Mouse (Mus musculus) thymus, adult 18-20 months (tissue): ENCODE data around the gene Tcp11l1.

Experiments used
- DNase-seq, 2 experiments: peaks; one replicate each; pipeline ENCODE4 v3.0.0; 2022; ENCODE audit warnings: mixed read lengths in 2 of 2

Gene Tcp11l1

DNA sequence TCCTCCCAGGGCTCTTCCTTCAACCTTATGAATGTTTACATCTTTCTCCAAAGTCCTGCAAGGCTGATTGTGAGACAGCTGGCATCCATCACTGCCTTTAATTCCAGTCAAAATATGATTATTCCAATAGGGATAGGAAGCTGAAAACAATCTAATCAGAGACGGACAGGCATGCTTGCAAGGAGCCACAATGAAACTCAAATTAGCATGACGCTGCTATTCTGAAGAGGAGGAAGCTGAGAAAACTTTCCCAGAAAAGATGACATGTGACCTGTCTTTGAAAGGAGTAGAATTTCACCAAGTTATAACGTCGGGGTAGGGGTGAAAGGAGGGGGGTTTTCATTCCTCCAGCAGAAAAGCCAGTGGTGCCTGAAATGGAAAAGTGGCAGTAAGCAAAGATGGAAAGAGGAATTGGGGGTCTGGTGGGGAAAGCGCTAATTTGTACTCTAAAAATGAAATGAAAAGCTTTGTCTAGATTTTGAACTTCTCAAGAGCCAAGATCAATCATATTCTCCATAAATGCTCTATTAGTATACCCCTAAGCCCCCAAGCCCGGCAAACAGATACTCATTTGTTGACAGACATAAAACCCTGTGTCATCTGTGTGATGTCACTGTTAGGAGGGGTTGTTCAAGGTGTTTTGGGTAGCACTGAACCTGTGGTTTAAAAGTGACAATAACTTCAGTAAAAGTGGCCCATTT lies 1.1 kb downstream of the Tcp11l1 start:
- DNase-seq = no peak

DNA sequence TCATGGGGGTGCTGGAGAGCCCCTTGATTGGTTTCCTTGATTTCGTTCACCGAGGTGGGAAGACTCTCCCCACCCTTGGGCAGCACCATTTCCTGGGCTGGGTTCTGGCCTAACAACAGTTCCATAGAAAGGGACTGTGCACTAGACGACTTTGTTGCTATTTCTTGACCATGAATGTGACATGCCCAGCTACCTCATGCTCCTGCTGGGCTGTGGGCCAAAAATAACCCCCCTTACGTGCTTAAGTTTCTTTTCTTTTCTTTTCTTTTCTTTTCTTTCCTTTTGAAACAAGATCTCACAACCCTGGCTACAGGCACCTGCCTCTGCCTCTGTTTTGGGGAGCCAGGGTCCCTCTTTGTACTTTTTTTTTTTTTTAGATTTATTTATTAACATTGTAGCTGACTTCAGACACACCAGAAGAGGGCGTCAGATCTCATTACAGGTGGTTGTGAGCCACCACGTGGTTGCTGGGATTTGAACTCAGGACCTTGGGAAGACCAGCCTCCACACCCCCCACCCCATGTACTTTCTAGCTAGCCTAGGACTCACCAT lies 2.1 kb downstream of the Tcp11l1 start:
- DNase-seq = no peak

DNA sequence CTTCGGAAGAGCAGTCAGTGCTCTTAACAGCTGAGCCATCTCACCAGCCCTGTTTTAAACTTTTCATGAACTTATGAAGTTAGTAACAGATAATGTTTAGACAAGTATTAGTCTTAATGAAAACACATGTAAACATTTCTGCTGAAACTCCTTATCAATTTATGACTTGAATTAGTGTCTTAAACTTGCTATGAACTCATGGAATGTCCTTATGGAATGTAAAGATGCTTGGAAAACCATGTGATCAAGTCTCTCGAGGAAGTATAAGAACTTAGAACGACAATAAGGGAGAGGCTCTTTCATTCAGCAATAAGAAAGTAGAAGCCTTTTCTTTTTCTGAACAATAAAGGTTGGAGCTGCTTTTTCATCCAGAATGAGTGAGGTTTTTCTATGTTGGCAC lies 7.6 kb downstream of the Tcp11l1 start:
- no peak for DNase-seq

DNA sequence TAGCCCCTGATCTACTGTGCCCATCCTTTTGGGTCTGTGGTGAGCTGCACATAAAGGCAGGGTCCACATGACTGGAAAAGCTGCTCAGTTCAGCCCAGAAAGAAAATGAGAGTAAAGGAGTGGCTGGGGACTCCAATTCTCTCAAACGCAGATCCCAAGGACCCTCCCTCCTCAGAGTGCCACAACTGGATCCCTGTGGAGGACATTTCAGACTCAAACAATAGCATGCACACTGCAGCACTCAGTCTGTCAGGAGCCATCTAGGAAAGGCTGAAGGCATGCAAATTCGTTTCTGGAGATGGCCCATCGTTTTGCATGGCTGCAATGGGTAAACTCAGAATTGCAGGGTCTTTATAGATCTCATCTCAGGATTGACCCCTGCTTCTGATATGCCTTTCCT lies 8.8 kb downstream of the Tcp11l1 start:
- no peak for DNase-seq

DNA sequence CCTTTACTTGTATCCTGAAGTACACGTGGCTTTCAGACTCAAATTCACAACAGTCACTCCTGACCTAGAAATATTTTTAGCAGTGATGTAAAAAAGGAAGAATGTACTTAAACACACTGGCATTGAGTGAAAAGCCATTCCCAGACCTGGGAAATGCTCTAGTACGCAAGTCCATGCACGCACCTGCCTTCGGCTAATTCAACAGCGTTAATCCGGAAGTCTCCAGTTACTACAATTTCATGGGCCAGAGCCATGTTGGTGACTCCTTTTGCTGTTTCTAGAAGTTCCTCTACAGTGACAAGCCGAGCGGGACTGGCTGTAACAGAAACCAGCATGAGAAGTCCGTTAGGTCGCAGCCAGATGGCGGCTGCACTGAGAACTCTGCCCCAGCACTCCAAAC lies 12.3 kb downstream of the Tcp11l1 start:
- no peak for DNase-seq

DNA sequence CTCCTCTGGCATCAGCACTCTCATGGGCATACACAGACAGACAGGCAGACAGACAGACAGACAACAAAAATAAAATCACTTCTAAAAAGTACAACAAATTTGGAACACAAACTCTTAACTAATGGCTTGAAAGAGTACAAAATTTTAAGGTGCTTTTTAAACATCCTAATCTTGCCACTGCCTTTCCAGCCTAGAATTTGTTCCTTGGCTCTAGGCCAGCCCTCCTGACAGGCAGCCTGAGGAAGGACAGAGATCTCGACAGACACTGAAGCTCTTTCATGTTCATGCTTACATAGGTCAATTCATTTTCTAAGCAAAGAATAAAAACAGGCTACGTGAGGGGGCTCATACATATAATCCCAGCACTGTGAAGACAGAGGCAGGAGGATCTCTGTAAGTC lies 19.4 kb downstream of the Tcp11l1 start:
- DNase-seq = no peak

DNA sequence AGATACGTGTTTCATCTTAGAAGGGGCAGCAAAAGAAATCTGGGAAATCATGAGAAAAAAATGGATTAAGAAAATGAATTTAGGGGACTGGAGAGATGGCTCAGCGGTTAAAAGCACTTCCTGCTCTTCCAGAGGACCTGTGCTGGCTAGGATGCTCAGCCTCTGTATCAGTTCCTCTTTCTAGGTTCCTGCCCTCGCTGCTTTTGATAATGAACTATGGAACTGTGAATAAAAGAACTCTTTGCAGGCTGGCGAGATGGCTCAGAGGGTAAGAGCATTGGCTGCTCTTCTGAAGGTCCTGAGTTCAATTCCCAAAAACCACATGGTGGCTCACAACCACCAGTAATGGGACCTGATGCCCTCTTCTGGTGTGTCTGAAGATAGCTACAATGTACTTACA lies 21.2 kb downstream of the Tcp11l1 start:
- no peak for DNase-seq

DNA sequence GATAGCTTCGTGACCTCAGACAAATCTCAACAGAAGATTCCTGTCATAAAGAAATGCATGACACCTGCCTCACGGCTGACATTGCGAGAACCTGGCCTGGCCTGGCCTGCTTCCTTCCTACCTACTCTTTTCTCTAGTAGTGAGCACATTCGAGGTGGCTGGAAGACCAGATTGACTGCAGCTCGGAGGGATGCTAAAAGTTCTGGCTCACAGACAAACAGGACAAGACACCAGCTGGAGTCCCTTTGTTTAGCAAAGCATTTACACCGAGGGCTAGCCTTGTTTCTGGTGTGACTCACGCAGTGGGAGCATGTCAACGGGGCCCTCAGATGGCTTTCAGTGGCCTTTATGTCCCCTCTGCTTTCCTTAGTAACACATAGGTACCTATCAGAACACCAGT lies 23.2 kb downstream of the Tcp11l1 start:
- DNase-seq = no peak

DNA sequence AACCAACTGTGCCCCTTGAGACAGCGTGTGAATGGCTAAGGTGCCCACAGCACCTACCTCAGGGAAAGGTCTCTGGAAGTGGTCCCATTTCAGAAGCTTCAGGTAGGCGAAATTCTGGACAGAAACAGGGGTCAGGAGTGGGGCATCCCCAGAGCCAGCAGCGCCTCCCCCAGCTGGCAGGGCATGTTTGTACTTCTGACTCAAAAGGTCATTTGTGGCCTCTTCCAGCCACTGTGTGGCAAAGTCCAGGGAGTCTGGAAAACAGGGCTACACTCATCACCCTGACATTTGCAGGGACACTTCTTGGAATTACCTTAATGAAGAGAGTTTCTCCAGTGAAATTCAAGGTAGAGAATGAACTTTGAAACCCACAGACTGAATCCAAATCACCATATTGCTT lies 23.6 kb downstream of the Tcp11l1 start:
- DNase-seq = no peak

DNA sequence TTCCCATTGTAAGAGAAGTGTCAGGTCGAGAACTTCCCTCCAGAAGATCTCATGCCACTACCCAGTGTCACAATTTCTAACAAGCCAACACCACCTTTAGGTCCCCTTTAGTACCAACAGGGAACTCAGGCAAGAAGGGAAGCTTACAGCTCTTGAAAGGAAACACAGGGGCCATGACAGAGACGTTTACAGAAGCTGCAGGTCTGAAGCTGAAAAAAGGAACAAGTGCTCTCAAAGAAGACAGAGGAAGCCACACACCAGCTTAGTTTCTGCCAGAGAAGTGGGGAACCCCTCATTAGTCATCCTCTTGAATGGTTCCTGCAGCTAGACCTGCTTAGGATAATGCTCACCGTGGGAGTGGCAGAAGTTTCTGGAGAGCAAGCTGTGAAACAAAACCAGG lies 24.7 kb downstream of the Tcp11l1 start:
- DNase-seq = no peak

DNA sequence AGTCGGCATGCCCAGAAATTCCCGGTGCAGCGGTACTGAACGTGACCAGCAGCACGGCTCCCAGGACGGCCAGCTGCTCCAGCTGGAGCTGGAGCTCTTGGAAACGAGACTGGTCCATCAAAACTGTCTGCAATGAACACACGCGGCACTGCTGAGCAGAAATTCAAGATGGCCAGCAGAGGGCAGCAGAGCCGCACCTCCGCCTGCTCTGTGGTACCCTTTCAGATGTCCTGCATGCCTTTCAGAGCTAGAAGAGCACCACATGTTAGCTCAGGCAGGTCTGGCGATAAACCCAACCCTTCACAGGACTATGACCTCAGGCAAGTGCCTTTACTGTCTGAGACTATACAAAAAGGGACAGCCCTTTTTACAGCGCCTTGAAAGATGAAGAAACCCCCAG lies 26.6 kb downstream of the Tcp11l1 start:
- peak; percentile 34 to 48 for DNase-seq

DNA sequence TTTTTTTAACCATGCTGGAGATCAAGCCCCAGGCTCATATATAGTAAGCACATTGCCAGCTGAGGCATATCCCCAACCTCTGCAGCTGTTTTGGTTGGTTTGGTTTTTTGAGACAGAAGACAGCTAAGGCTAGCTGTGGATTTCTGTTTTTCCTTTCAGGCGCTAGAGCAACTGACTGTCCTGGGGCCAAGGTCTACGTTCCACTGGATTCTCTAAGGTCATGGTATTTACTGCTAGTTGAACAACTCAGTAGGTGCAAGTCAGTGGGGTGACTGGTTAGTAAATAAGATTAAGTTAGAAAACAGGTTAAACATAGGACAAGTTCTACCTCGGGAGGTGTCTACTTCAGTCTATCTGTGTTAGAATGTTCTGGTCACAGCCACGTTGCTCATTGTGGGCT lies 27.2 kb downstream of the Tcp11l1 start:
- no peak for DNase-seq

DNA sequence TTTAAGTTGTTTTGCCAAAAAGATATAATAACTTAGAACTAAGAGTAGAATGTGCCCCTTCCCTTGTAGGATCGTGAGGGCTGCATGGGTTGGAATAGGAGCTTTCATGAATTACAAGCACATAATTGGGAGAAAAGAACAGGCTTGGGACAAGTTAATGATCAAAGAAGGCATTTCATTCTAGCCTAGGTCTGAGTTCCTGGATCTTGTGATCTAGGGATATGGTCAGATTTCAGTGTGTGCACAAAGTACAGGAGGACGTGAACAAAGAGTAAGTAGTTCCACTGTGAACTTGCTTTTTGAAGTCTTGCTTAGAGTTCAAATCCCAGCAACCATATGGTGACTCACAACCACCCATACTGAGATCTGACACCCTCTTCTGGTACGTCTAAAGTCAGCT lies 34.6 kb downstream of the Tcp11l1 start:
- no peak for DNase-seq

DNA sequence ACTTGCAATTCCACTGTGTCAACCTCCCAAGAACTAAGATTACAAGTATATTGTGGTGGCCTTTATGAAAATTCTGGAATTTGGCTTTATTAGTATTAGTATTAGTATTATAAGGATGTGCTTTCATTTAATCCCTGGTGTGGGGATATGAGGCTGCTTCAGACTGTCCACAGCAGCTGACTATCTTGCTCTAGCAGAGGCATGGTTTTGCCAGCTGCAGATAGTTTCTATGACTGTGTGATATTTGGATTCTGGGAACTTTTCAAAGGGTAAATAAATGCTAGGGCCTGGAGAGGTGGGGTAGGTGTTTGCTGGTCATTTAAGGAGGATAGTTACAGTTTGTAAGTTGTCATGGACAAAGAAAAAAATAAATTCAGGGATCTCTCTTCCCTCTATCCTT lies 40.2 kb downstream of the Tcp11l1 start:
- no peak for DNase-seq

DNA sequence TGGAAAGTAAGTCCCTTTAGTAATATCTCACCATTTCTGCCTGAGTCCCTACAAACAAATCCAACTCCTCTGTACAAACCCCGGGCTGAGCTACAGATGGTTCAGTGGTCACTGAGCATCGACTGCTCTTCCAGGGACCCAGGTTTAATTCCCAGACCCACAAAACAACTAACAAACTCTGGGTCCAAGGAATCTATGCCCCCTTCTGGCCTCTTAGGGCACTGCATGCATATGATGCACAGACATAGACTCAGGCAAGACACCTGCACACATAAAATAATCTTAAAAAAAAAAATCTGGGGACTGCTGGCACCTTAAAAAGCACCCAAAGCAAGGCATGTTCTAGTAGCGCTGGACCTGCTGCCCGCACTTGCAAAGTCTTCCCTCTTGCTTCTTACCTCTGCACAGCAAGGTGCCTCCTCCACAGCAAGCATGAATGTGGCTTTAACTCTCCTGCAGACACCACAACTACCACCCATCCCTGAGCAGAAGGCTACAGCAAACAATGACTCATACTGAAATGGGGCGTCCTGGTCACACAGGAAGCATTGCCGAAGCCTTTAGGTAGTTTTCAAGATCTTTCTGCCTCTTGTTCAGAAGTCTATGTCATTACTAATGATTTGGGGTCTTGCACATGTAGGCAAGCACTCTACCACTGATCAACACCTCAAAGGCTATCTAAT lies 42.7 kb downstream of the Tcp11l1 start:
- DNase-seq = no peak

DNA sequence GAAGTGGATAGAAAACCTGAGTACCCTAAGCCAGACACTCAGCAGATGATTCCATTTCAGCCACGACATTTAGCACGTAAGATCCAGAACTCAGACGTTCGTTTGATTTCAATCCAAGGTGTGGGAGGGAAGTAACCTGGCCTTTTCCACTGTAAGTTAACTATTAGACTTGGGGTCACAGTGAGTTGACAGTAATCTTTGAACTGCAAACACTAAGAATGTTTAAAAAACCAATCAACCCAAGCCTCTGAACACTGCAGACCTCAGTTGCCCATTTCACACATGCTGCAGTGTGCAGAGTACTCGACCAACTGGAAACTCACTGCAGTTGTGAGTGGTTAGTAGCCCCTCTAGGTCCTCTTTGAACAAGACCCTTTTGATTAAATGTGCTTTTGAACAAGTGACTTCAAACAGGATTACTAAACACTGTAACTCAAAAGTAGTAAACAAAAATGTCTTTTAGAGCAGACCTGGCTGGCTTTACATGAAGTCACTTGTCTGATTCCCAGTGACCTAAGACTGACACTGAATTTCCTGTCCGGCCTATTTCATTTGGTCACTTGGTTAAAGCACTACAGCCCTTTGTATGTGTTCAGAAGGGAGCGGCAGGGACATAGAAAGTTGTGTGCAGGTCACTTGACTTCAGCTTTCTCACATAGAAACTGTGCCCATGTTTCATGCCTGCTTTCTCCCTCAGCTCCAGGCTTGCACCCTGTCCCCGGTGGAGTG lies 48.4 kb downstream of the Tcp11l1 start:
- no peak for DNase-seq

DNA sequence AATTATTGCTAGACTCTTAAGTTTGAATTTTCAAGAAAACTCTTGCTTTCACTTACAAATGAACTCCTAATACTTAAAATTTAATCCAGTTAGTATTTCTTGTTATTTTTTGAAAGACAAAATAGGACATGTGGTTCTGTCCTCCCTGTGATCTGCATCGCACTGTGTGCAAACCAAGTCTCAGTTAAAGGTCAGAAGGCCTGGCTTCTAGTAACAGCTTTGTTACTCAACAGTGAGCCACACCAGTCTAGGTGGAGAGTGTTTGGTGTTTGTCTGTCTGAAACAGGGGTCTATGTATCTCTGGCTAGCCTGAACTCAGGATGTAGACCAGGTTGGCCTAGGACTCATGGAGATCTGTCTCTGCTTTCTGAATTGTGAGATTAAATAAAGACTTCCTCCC lies 53.3 kb downstream of the Tcp11l1 start:
- DNase-seq = no peak

DNA sequence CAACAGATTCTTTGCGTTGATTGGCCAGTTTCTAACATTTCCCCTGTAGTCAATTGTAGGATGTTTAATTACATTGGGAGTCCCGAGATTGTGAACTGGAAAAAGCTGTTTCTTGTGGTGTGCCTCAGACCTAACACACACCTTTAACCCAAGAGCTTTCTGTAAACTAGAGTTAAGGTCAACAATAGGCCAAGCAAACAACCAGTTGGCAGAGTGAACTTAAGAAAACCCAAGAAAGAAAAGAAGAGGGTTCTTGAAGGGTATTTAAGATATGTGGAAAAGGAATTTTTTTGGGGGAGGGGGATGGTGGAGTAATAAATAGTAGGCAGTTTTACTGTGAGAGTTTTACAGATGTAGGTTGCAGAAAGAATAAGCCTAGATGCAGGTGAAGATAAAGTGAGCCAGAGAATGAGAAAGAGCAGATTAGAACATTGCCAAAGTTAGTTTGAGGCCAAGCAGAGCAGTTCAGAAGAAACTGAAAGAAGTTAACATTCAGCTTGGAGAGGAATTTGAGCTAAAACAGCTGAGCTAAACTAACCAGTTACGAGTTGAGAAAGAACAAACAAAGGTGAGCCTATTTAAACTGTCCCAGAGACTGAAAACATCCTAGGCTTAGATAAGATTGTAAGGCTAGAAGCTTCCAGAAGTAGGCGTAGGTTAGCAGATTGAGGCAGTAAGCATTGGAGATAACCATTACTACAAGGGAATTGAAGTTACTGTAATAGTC lies 95.8 kb downstream of the Tcp11l1 start:
- DNase-seq = no peak

DNA sequence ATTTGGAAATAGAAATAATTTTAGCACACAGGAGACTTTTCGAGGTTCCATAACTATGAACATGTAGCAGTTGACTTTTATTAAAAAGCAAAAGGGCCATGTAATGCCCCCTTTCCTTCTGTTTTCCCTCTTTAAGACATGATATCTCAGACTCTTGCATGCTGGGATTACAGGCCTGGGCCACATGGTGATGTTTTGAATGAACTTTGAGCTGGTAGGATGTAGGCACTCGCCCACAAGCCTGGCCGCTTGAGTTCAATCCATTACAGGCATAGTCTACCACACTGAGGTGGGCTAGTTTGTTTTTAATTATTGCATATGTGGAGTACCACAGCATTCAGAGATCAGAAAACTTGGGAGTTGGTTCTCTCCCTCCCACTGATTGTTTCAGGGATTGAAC lies 97.2 kb downstream of the Tcp11l1 start:
- DNase-seq = no peak
